Mouse (Mus musculus) intestine, postnatal 0 days (tissue): ENCODE data around the gene Dusp5. TPM values are rescaled to one million over a fixed set of nuclear protein-coding genes. Genes with fewer than 3 reads are reported as not detected.

ENCODE experiments used
- ATAC-seq: fragments of 200-750 bp; cut with Nextera tagmentation; 2 replicates; pipeline ENCODE4 v1.8.0; 2017; ENCODE audit warnings: mild to moderate bottlenecking, moderate TSS enrichment, moderate library complexity
- H3K27ac ChIP-seq: fragments of 300-500 bp; sonication (generic); 2 replicates; pipeline ENCODE4 v1.5.1; 2014; ENCODE audit warnings: mild to moderate bottlenecking, low read depth, low read length, moderate library complexity
- H3K27me3 ChIP-seq: fragments of 300-500 bp; sonication (generic); replicated peaks from 2 replicates; pipeline ENCODE4 v1.6.1; 2014; ENCODE audit warnings: low read length, mixed read lengths; ENCODE audit not compliant: control insufficient read depth, insufficient read depth
- H3K36me3 ChIP-seq: fragments of 300-500 bp; sonication (generic); 2 replicates; pipeline ENCODE4 v1.6.1; 2014; ENCODE audit warnings: mild to moderate bottlenecking, moderate library complexity; ENCODE audit not compliant: control insufficient read depth, insufficient read depth
- H3K4me1 ChIP-seq: fragments of 300-500 bp; sonication (generic); replicated peaks from 2 replicates; pipeline ENCODE4 v1.6.1; 2014; ENCODE audit warnings: antibody characterized with exemption, low read length, mixed read lengths; ENCODE audit not compliant: control insufficient read depth, insufficient read depth
- H3K4me2 ChIP-seq: fragments of 300-500 bp; sonication (generic); replicated peaks from 2 replicates; pipeline ENCODE4 v1.6.1; 2014; ENCODE audit warnings: low read depth, mild to moderate bottlenecking, moderate library complexity
- H3K4me3 ChIP-seq: fragments of 300-500 bp; sonication (generic); 2 replicates; pipeline ENCODE4 v1.5.1; 2014; ENCODE audit warnings: low read depth, low read length
- H3K9ac ChIP-seq: fragments of 300-500 bp; sonication (generic); 2 replicates; pipeline ENCODE4 v1.6.1; 2014; ENCODE audit warnings: mild to moderate bottlenecking, low read depth, low read length
- H3K9me3 ChIP-seq: fragments of 300-500 bp; sonication (generic); 2 replicates; pipeline ENCODE4 v1.6.1; 2016; ENCODE audit warnings: mixed run types; ENCODE audit not compliant: control insufficient read depth
- CTCF ChIP-seq: sonication (generic); IDR thresholded peaks from 2 replicates; pipeline ENCODE4 v1.5.1; 2016; ENCODE audit warnings: low read depth, mild to moderate bottlenecking, control low read depth, antibody characterized with exemption, moderate library complexity
- WGBS: fragments of 180-500 bp; shearing (Covaris S2); extraction: QIAGEN DNeasy Blood & Tissue Kit; methylation state at CpG from one replicate; pipeline ENCODE4 v1.1.7; 2014; 5-methylcytosine and 5-hydroxymethylcytosine counted together
- polyA plus RNA-seq: library from polyadenylated mRNA; unstranded; fragments of >200 nt; fragmentation: Nextera tagmentation; extraction: Ambion mirVana; gene quantifications from 2 replicates; pipeline ENCODE4 v1.2.1, GENCODE M21; 2015

Dusp5 gene
- polyA plus RNA-seq, 1 experiment from 2014 or later = 12.4 TPM

DNA sequence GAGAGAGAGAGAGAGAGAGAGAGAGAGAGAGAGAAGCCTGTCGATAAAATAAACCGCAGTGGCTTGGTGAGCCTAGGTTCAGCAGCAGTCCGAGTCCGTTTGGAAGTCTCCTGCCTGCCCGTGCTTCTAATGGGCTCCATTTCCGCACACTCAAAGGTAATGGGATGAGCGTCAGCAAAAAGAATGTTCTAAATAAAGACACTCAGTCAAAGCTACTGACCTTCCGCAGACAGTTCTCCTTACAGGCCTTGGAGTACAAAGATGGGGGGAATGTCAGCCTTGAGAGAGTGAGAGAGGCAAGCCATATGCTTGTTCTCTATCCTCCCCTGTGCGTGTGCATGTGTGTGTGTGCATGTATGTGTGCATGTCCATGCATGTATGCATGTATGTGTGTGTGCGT is 23.2 kb upstream of the Dusp5 start:
- no peak overlapping the region for H3K9ac ChIP-seq
- H3K4me3 ChIP-seq = no peak overlapping the region
- H3K9me3 ChIP-seq = no peaks in the 10 kb centered on the region
- H3K27ac ChIP-seq = no peak overlapping the region
- H3K27me3 ChIP-seq = no peaks in the 10 kb centered on the region
- 62% methylated on average over 10 of the region's 10 CpGs for WGBS
- no peak overlapping the region for H3K4me2 ChIP-seq
- no peaks in the 10 kb centered on the region for H3K36me3 ChIP-seq
- TF ChIP-seq CTCF = no peak
- ATAC-seq = no peak
- no peaks in the 10 kb centered on the region for H3K4me1 ChIP-seq

DNA sequence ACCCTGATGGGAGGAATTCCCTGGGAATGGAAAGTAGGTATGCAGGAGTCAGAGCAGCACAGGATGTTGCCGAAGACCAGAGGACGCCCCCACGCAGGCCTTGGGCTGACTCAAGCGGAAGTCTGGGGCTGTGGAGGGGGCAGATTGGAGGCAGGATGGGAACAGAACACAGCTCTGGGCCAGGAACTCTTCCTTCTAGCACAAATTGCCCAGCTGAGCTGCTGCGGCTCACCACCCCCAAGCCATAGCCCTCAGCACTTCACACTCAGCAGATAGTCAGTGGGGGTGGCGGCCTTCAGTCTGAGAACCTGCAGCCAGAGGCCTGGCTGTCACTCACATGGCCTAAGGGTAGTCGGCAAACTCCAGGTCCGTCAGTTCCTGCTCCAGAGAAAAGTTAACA is 21.4 kb upstream of the Dusp5 start:
- WGBS = 59% methylated on average over 8 of the region's 8 CpGs
- no peak for TF ChIP-seq CTCF

DNA sequence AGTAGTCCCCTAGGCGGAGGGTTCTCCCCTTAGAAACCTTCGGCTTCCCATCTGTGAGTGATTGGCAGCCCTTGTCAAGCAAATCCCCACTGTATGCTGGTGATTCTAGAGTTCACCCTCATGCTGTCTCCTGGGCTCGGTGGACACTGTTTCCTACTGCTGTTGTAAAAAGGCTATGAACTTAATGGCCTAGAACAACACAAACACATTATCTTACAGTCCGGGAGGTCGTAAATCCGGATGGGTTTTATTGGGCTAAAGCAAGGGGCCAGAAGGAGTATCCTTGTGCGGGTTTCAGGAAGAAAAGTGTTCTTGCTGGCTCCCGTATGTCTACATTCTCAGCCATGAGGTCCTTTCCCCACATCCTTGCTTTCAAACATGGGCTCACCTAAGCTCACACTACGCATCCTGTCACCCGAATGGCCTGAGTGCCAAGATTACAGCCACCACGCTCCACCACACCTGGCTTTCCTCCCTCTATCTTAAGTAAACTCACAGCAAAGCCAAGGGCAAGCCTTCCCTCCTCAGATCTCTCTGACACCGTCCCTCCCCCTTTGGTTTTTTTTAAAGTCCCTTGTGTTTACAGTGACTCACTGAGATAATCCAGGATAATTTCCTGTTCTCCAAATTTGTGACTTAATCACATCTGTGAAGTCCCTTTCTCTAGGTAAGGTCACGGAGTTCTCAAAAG is 17.5 kb upstream of the Dusp5 start:
- peaks cover 9% of the 10 kb centered on the region; the same call in 1 of the 2 replicates for H3K4me1 ChIP-seq
- H3K4me3 ChIP-seq = no peak overlapping the region
- no peak overlapping the region for H3K9ac ChIP-seq
- H3K4me2 ChIP-seq = peak overlapping the region; percentile 13; the same call in 1 of the 2 replicates
- no peak for TF ChIP-seq CTCF
- no peaks in the 10 kb centered on the region for H3K27me3 ChIP-seq
- H3K9me3 ChIP-seq = no peaks in the 10 kb centered on the region
- no peak overlapping the region for H3K27ac ChIP-seq
- ATAC-seq = peak; percentile 72
- H3K36me3 ChIP-seq = no peaks in the 10 kb centered on the region
- 25% methylated on average over 13 of the region's 13 CpGs for WGBS

More for the DNA sequence above, 21.4 kb upstream of the Dusp5 start:
- Histone ChIP-seq H3K27me3 (no peaks in the 10 kb centered on the region), H3K4me3 (no peak overlapping the region), H3K36me3 (no peaks in the 10 kb centered on the region), H3K9ac (no peak overlapping the region), H3K4me2 (no peak overlapping the region), H3K9me3 (no peaks in the 10 kb centered on the region), H3K27ac (no peak overlapping the region), H3K4me1 (peaks cover 9% of the 10 kb centered on the region; the same call in 1 of the 2 replicates)
- ATAC-seq = no peak

DNA sequence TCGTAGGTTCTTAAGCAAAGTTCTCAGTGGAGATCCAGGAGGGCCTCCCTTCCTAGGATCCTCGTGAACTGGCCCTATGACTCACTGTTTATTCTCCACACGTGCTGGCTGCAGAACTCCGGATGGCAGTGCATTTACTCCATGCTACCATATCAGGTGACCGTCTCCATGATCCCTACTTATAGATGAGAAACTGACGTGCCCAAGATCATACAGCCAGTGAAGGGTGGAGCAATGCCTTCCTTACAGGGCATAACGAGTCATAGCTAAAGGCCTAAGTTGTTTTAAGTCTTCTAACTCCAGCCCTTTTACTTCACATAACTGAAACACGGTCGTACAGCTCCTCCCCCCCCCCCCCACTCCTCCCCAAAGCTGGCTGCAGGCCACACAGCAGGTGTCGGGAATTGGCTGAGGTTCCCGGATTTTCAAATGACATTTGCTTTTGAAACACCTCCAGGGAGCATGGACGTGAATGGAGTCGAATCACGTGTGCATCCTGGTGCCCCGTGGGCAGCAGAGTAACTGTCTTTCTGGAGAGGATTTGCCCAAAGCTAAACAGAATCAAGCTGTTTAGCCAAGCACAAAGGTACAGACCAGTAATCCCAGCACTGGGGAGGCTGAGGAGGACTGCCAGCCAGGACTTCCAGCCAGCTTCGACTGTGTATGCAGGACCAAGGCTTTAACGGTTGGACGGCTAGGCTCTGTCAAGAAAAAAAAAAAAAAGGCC is 11.4 kb upstream of the Dusp5 start:
- Histone ChIP-seq H3K4me3 (no peak overlapping the region), H3K4me1 (no peaks in the 10 kb centered on the region), H3K9me3 (no peaks in the 10 kb centered on the region), H3K27me3 (no peaks in the 10 kb centered on the region), H3K36me3 (no peaks in the 10 kb centered on the region), H3K9ac (no peak overlapping the region), H3K4me2 (no peak overlapping the region), H3K27ac (no peak overlapping the region)
- 32% methylated on average over 18 of the region's 18 CpGs for WGBS
- TF ChIP-seq CTCF = no peak
- ATAC-seq = peak; percentile 62

DNA sequence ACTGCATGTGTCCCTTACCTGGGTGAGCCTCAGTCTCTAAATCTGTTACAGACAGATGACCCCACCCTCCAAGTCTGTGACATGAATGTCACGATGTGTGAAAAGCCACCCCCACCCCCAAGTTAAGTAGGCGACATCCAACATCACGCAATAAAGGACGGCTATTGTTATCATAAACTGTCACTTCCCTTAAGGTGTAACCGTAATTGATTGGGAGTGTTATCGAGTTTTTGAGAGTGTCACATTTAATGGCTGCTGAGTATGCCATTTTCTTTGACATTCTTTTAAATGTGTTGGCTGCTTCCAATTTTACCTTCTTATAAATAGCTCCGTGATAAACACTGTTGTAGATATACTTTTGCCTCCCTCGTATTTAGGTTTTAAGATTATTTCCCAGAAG is 9.4 kb upstream of the Dusp5 start:
- H3K36me3 ChIP-seq = no peaks in the 10 kb centered on the region
- TF ChIP-seq CTCF = no peak
- H3K4me1 ChIP-seq = no peaks in the 10 kb centered on the region
- H3K9ac ChIP-seq = no peak overlapping the region
- ATAC-seq = no peak
- H3K27ac ChIP-seq = no peak overlapping the region
- H3K9me3 ChIP-seq = no peaks in the 10 kb centered on the region
- no peak overlapping the region for H3K4me2 ChIP-seq
- WGBS = 58% methylated on average over 8 of the region's 8 CpGs
- H3K4me3 ChIP-seq = no peak overlapping the region
- no peaks in the 10 kb centered on the region for H3K27me3 ChIP-seq

DNA sequence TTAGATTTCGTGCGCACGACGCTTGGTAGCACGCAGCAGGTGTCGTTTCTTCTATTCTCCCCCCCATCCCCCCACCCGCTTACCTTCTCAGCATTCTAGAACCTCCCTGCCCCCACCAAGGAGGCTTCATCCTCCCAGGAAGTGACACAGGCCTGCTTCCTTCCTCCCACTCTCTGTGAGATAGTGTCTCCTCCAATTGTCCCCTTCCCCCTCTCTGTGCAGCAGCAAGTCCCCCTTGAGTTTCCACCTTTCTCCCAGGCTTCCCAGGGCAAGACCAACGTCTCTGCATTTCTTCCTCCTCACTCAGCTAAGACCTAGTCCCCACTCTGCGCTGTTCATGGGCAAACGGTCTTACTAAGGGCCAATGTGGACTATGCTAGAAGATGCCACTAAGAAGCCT is 8.9 kb upstream of the Dusp5 start:
- H3K27me3 ChIP-seq = no peaks in the 10 kb centered on the region
- 78% methylated on average over 10 of the region's 10 CpGs for WGBS
- no peak for TF ChIP-seq CTCF
- H3K4me3 ChIP-seq = no peak overlapping the region
- no peaks in the 10 kb centered on the region for H3K36me3 ChIP-seq
- no peak overlapping the region for H3K27ac ChIP-seq
- H3K4me1 ChIP-seq = no peaks in the 10 kb centered on the region
- H3K4me2 ChIP-seq = no peak overlapping the region
- no peak overlapping the region for H3K9ac ChIP-seq
- no peaks in the 10 kb centered on the region for H3K9me3 ChIP-seq
- no peak for ATAC-seq
